Mouse (Mus musculus): ENCODE measurements around the gene Ly6g6c. TPM values are rescaled to one million over a fixed set of nuclear protein-coding genes. Genes with fewer than 3 reads are reported as not detected.

Gene Ly6g6c
- polyA plus RNA-seq, 1 experiment = 4.0 TPM

- Histone ChIP-seq H3K4me1 (ENCODE audit: control insufficient read depth, insufficient read depth, low read length) (peaks cover 3% of the 10 kb centered on the region), H3K27me3 (ENCODE audit: control insufficient read depth, insufficient read depth, low read length, poor library complexity, severe bottlenecking) (no peaks in the 10 kb centered on the region), H3K9ac (ENCODE audit: low read depth, poor library complexity, severe bottlenecking) (peak within 1 kb of the TSS; percentile 58), H3K27ac (ENCODE audit: insufficient read depth, low read length) (peak within 1 kb of the TSS; percentile 85), H3K9me3 (replicated peaks; ENCODE audit: control insufficient read depth, insufficient read depth, low read length, poor library complexity, severe bottlenecking) (no peaks in the 10 kb centered on the region), H3K36me3 (ENCODE audit: control insufficient read depth, insufficient read depth, low read length, poor library complexity, severe bottlenecking) (no peaks in the 10 kb centered on the region), H3K4me3 (ENCODE audit: low read depth, low read length) (peak within 1 kb of the TSS; percentile 57)
- TF ChIP-seq CTCF (IDR thresholded peaks at IDR 0.05; ENCODE audit: low read depth, low read length) (no peak), EP300 (IDR thresholded peaks at IDR 0.05; ENCODE audit: insufficient read depth, low read depth, low read length) (peak; percentile 83), POLR2A (IDR thresholded peaks at IDR 0.05; ENCODE audit: insufficient read depth, low read length) (no peak)
Measured at GRCm38 (mm10) chr17:35076507-35077176, 11.5 kb downstream of the Ly6g6c start, which contains the start of gene Ly6g6e. Gene Ly6g6e, plus strand, starts transcription at chr17:35076902.

DNA sequence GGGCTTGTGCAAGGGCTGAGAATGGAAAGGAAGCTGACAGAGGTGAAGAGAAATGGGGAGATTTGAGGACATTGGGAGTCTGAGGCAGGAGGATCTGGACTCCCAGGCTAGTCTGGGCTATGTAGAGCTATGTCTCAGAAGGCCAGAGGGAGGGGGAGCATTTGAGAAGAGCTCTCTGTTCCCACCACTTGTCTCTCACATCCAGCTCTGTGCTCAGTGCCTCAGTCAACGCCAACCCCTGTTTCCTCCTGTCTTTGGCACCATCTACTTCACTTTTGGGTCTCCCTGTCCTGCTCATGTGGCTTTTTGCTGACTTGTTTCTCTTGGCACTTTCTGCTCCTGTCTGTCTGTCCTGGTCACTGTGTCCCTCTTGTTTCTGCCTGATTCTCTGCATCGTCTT, 12.1 kb downstream of the Ly6g6c start:
- Histone ChIP-seq H3K4me1 (ENCODE audit: control insufficient read depth, insufficient read depth, low read length) (peaks cover 2% of the 10 kb centered on the region), H3K27ac (ENCODE audit: insufficient read depth, low read length) (peak overlapping the region; percentile 64), H3K9me3 (replicated peaks; ENCODE audit: control insufficient read depth, insufficient read depth, low read length, poor library complexity, severe bottlenecking) (no peaks in the 10 kb centered on the region), H3K9ac (ENCODE audit: low read depth, poor library complexity, severe bottlenecking) (peak overlapping the region; percentile 58), H3K27me3 (ENCODE audit: control insufficient read depth, insufficient read depth, low read length, poor library complexity, severe bottlenecking) (no peaks in the 10 kb centered on the region), H3K4me3 (ENCODE audit: low read depth, low read length) (peak overlapping the region; percentile 41), H3K36me3 (ENCODE audit: control insufficient read depth, insufficient read depth, low read length, poor library complexity, severe bottlenecking) (no peaks in the 10 kb centered on the region)
- no peak for TF ChIP-seq EP300 (IDR thresholded peaks at IDR 0.05; ENCODE audit: insufficient read depth, low read depth, low read length)

DNA sequence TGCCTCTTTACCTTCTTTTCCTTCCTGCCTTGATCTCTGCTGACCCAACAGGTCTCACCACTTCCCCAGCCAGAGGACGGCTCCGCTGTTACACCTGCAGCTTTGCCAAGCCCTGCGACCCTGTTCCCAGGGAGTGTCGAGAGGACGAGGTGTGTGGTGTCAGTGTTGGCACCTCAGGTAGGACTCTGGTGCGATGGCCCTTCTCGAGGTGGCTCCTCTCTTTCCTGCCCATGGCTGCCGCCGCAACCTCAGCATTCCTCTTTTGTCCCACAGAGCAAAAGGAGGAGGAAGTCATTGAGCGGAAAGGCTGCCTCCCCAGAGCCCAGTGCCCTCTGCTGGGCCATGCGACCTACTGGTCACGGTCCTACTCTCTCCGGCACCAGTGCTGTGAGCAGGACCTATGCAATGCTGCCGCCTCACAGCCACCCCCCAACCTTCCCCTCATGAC, 12.6 kb downstream of the Ly6g6c start, which contains the start of gene Ly6g6d:
Ly6g6d (minus strand) TSS at position 280 of the 448 bp plus-strand sequence.
- H3K4me1 ChIP-seq (ENCODE audit: control insufficient read depth, insufficient read depth, low read length) = peaks cover 2% of the 10 kb centered on the region
- H3K27me3 ChIP-seq (ENCODE audit: control insufficient read depth, insufficient read depth, low read length, poor library complexity, severe bottlenecking) = no peaks in the 10 kb centered on the region
- no peaks in the 10 kb centered on the region for H3K36me3 ChIP-seq (ENCODE audit: control insufficient read depth, insufficient read depth, low read length, poor library complexity, severe bottlenecking)
- peak within 1 kb of the TSS; percentile 57 for H3K4me3 ChIP-seq (ENCODE audit: low read depth, low read length)
- H3K9ac ChIP-seq (ENCODE audit: low read depth, poor library complexity, severe bottlenecking) = peak within 1 kb of the TSS; percentile 58
- peak within 1 kb of the TSS; percentile 85 for H3K27ac ChIP-seq (ENCODE audit: insufficient read depth, low read length)
- no peak for TF ChIP-seq POLR2A (IDR thresholded peaks at IDR 0.05; ENCODE audit: insufficient read depth, low read length)
- no peak for TF ChIP-seq EP300 (IDR thresholded peaks at IDR 0.05; ENCODE audit: insufficient read depth, low read depth, low read length)
- TF ChIP-seq CTCF (IDR thresholded peaks at IDR 0.05; ENCODE audit: low read depth, low read length) = peak; percentile 34
- no peaks in the 10 kb centered on the region for H3K9me3 ChIP-seq (replicated peaks; ENCODE audit: control insufficient read depth, insufficient read depth, low read length, poor library complexity, severe bottlenecking)

DNA sequence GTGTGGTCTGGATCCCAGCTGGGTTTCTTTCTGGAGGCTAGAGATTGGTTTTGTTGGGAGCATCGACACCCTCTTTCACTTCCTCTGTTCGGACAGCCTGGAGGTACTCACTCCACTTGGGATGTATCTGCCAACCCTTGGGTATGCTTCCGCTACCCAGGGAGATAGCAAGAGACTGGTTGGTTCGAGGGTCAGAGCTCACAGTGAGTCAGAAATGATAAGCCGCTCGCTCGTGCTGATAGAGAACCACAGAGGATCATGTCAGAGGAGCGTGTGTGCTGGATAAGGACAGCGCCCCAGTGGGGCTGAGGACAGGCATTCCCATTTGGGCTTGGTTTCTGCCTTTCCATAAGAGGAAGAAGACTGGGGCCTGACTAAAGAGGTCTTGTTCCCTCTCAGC, 14.6 kb downstream of the Ly6g6c start:
- Histone ChIP-seq H3K9ac (ENCODE audit: low read depth, poor library complexity, severe bottlenecking) (no peak overlapping the region), H3K27me3 (ENCODE audit: control insufficient read depth, insufficient read depth, low read length, poor library complexity, severe bottlenecking) (no peaks in the 10 kb centered on the region), H3K4me1 (ENCODE audit: control insufficient read depth, insufficient read depth, low read length) (peaks cover 2% of the 10 kb centered on the region), H3K36me3 (ENCODE audit: control insufficient read depth, insufficient read depth, low read length, poor library complexity, severe bottlenecking) (no peaks in the 10 kb centered on the region), H3K27ac (ENCODE audit: insufficient read depth, low read length) (no peak overlapping the region), H3K4me3 (ENCODE audit: low read depth, low read length) (no peak overlapping the region), H3K9me3 (replicated peaks; ENCODE audit: control insufficient read depth, insufficient read depth, low read length, poor library complexity, severe bottlenecking) (no peaks in the 10 kb centered on the region)
- TF ChIP-seq EP300 (IDR thresholded peaks at IDR 0.05; ENCODE audit: insufficient read depth, low read depth, low read length) = no peak
- TF ChIP-seq CTCF (IDR thresholded peaks at IDR 0.05; ENCODE audit: low read depth, low read length) = no peak
- TF ChIP-seq POLR2A (IDR thresholded peaks at IDR 0.05; ENCODE audit: insufficient read depth, low read length) = no peak

- no peak for TF ChIP-seq EP300 (IDR thresholded peaks at IDR 0.05; ENCODE audit: insufficient read depth, low read depth, low read length)
- no peak for TF ChIP-seq POLR2A (IDR thresholded peaks at IDR 0.05; ENCODE audit: insufficient read depth, low read length)
- TF ChIP-seq CTCF (IDR thresholded peaks at IDR 0.05; ENCODE audit: low read depth, low read length) = no peak
- Histone ChIP-seq H3K27me3 (ENCODE audit: control insufficient read depth, insufficient read depth, low read length, poor library complexity, severe bottlenecking) (no peaks in the 10 kb centered on the region), H3K9me3 (replicated peaks; ENCODE audit: control insufficient read depth, insufficient read depth, low read length, poor library complexity, severe bottlenecking) (no peaks in the 10 kb centered on the region), H3K27ac (ENCODE audit: insufficient read depth, low read length) (no peak overlapping the region), H3K4me1 (ENCODE audit: control insufficient read depth, insufficient read depth, low read length) (peaks cover 2% of the 10 kb centered on the region), H3K4me3 (ENCODE audit: low read depth, low read length) (no peak overlapping the region), H3K36me3 (ENCODE audit: control insufficient read depth, insufficient read depth, low read length, poor library complexity, severe bottlenecking) (no peaks in the 10 kb centered on the region), H3K9ac (ENCODE audit: low read depth, poor library complexity, severe bottlenecking) (no peak overlapping the region)
Measured at GRCm38 (mm10) chr17:35080248-35080647, 15.1 kb downstream of the Ly6g6c start.

DNA sequence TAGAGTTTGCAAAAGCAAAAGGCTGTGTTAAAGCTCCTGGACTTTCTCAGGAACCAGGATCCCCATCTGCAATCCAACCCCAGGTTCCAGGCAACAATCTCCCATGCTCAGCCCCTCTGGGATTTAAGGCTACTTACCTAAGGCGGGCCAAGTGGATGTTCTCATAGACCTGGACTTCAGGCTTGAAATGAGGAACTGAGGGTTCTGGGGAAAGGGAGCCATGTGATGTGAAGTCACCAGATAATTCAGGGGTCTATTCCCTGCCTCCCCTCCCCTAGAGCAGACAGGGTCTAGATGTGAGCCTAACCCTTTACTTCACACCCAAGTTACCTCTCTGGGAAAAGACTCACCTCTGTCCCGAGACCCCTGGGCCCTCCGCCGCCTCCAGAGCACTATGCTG, 15.5 kb downstream of the Ly6g6c start:
- Histone ChIP-seq H3K4me1 (ENCODE audit: control insufficient read depth, insufficient read depth, low read length) (peaks cover 2% of the 10 kb centered on the region), H3K4me3 (ENCODE audit: low read depth, low read length) (no peak overlapping the region)
- TF ChIP-seq POLR2A (IDR thresholded peaks at IDR 0.05; ENCODE audit: insufficient read depth, low read length) (no peak), CTCF (IDR thresholded peaks at IDR 0.05; ENCODE audit: low read depth, low read length) (no peak), EP300 (IDR thresholded peaks at IDR 0.05; ENCODE audit: insufficient read depth, low read depth, low read length) (no peak)

More for the DNA sequence above, 15.5 kb downstream of the Ly6g6c start:
- no peaks in the 10 kb centered on the region for H3K9me3 ChIP-seq (replicated peaks; ENCODE audit: control insufficient read depth, insufficient read depth, low read length, poor library complexity, severe bottlenecking)
- no peaks in the 10 kb centered on the region for H3K27me3 ChIP-seq (ENCODE audit: control insufficient read depth, insufficient read depth, low read length, poor library complexity, severe bottlenecking)
- no peak overlapping the region for H3K27ac ChIP-seq (ENCODE audit: insufficient read depth, low read length)
- no peaks in the 10 kb centered on the region for H3K36me3 ChIP-seq (ENCODE audit: control insufficient read depth, insufficient read depth, low read length, poor library complexity, severe bottlenecking)
- H3K9ac ChIP-seq (ENCODE audit: low read depth, poor library complexity, severe bottlenecking) = no peak overlapping the region

All from ES-Bruce4 (cell line).